Mouse (Mus musculus) liver, postnatal 0 days (tissue): Measurements from ENCODE around the gene Polr2i.

Experiments used
- CTCF ChIP-seq: sonication (generic); IDR thresholded peaks from 2 replicates; pipeline ENCODE4 v1.5.1; 2016; ENCODE audit warnings: antibody characterized with exemption, low read depth
- EP300 ChIP-seq: IDR thresholded peaks from 2 replicates; pipeline ENCODE4 v1.6.1; 2016; ENCODE audit warnings: antibody characterized with exemption, low read depth, mild to moderate bottlenecking

- no peak for TF ChIP-seq CTCF
- no peak for TF ChIP-seq EP300
These were observed 33.3 kb downstream of the Polr2i start for GRCm38 (mm10) chr7:30265041-30265440.
